Mouse (Mus musculus) 3T3-L1 (cell line): ENCODE measurements around the gene Galnt9.

Experiments used
- DNase-seq: peaks from one replicate; pipeline ENCODE4 v3.0.0-alpha.2; 2015; ENCODE audit warnings: low read depth, low spot score

The Galnt9 gene

DNA sequence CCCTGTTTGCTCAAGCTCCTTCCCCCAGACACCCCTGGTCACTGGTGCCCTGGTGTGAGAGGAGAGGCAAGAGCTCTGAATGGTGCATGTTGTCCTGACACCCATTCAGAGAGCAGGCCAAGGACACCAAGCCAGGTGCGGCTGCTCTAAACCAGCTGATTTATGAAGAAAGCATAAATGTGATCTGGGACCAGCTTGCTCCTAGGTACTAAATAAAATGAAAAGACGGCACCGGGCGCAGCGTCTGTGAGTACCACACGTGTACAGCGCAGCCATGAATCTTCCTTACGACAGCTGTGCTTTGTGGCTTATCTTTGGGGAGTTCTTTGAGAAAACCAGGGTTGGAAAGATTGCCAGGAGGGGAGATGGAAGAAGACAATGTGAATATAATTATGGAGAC is 8.2 kb upstream of the Galnt9 start:
- DNase-seq, result no peak

DNA sequence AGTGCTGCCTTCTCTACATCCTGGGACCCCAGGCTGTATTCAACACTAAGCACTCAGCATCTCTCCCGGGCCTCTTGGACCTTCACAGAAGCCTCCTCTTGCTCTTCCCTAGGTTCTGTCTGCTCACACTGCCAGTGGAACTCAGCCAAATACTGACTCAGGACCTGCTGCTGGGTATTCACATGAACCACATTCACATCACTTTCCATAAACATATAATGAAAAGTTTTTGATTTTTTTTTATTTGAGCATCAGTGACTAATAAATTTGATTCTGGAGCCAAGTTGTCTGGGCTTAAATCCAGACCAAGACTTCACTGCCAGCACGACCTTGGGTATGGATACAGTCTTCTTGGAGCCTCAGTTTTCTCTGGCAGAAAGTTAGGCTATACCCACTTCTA is 3.2 kb upstream of the Galnt9 start:
- DNase-seq, result peak; percentile 99

DNA sequence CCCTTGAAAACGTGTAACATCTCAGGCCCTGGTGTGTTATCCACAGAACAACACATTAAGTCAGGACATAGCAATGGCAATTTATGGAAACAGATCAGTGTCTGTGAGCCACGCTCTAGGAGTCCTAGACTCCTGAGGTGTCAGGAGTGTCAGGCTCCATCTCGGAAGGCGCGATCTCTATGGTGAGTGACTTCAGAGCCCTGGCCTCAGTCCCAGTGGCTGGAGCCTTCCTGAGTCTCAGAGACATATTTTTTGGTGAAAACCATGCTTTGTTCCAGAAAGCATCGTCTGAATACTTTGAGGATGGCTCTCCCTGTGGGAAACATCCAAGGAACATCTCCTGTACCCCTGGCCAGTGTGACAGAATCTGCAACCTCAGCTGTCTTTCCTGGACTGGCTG is 2.7 kb upstream of the Galnt9 start:
- DNase-seq, result peak; percentile 59

GRCm38 (mm10) chr5:110544691-110545069 is 525 bp downstream of the Galnt9 start:
- no peak for DNase-seq

DNA sequence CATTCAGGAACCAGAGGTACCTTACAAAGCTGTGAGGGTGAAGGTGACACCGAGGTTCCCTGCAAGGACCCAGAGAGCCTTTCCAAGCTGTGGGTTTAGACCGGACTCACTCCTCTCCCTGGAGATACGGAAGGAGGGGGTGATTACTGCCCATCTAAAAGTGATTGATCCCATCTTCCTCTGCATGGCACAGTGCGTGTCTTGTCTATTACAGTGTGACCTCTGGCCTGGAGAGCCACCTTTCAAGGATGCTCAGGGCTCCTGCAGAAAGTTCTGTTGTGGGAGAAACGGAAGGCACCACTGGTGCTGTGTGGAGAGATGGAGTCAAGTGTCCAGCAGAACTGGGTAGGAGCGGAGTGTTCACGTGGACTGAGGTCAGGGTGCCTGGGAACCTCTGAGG is 1.2 kb downstream of the Galnt9 start:
- DNase-seq, result no peak

GRCm38 (mm10) chr5:110546136-110546535 is 2.0 kb downstream of the Galnt9 start:
- no peak for DNase-seq

GRCm38 (mm10) chr5:110546726-110547406 is 2.7 kb downstream of the Galnt9 start:
- DNase-seq, result no peak

- no peak for DNase-seq
These were observed 4.3 kb downstream of the Galnt9 start for GRCm38 (mm10) chr5:110548446-110548845.

DNA sequence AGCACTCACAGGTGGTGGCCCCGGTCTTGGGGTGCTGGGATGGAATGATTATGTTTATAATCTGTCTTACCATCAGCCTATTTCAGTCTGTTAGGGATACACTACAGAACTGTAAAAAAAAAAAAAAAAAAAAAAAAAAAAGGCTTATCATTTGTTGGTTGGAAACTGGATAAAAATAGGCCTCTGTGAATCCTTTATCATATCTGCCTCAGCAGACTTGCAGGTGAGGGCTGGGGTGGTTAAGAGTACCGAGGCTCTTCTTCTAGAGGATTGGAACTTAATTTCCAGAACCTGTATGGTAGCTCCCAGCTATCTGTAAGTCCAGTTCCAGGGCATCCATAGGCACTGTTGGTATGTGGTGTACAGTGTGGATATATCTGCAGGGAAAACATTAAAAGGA is 6.0 kb downstream of the Galnt9 start:
- DNase-seq, result no peak

GRCm38 (mm10) chr5:110550841-110551240 is 6.7 kb downstream of the Galnt9 start:
- DNase-seq, result no peak

GRCm38 (mm10) chr5:110552005-110552404 is 7.8 kb downstream of the Galnt9 start:
- DNase-seq, result no peak

GRCm38 (mm10) chr5:110553315-110553714 is 9.2 kb downstream of the Galnt9 start:
- DNase-seq, result no peak

DNA sequence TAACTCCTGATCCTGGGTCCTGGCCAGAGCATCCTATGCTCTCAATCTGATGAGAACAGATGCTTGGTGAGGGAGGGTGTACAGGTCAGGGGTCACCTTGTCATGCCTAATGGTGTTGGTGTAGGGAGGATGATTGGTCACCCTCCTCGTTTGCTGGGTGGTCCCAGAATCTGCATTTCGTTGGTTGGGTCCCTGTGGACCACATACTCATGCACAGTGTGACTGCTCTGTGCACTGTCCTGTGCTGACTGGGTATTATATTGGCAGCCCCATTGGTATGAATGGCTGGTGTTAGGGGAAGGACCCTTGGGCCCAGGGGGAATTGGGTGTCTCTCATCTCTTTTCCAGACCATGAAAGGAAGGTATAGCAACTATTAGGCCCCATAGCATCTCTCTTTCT is 11.0 kb downstream of the Galnt9 start:
- DNase-seq, result no peak

GRCm38 (mm10) chr5:110558368-110558767 is 14.2 kb downstream of the Galnt9 start:
- DNase-seq, result peak; percentile 97

- DNase-seq, result no peak
These were observed 15.5 kb downstream of the Galnt9 start for GRCm38 (mm10) chr5:110559679-110560078.

GRCm38 (mm10) chr5:110562741-110563326 is 18.7 kb downstream of the Galnt9 start:
- DNase-seq, result peak; percentile 71

DNA sequence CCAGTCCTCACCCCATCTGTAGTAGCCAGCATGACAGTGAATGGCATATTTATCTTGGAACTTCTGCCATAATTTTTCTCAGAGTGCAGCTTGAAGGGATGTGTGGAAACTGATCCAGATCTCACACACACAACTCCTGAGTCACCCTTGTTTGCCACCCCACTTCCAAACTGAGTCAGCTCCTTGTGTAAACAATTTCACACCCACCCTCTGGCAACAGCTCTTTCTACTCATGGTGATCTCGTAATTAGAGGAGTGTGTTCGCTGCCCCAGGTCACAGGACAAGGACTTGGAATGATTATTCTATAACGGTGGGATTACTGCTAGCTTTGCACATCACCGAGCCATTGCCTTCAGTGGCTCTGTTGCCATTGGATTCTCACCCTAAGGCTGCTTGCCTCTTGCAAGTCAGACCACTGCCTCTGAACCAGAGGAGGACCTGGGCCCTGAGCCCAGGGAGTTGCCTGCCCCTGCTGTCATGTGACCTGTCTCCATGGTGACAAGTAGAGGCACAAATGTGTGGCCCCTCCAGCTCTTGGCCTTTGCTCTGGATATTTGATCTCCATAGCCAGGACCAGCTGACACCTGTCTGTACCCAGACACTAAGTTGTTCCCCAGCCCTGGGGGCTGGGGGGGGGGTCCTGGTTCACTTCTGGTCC is 21.0 kb downstream of the Galnt9 start:
- DNase-seq, result peak; percentile 96

- no peak for DNase-seq
These were observed 23.4 kb downstream of the Galnt9 start for GRCm38 (mm10) chr5:110567547-110567946.

GRCm38 (mm10) chr5:110574888-110575287 is 30.7 kb downstream of the Galnt9 start:
- no peak for DNase-seq

DNA sequence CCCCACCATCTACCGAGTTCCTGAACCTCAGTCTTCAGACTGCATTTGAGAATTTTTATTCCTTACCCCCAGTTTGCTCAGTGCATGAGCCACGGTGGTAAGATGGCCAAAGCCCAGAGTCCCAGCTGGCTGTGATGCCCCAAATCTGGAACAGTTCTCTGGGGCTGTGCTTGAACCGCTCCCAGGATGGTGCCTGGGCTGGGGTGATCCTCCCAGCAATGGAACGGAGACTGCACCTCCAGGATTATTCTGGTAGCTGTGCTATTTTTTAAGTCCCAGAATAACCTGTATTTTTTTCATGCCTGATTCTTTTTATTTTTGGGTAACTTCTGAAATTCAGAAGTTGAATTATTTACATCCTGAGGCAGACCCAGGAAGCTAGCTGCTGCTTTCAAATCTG is 35.1 kb downstream of the Galnt9 start:
- no peak for DNase-seq

- DNase-seq, result no peak
These were observed 36.5 kb downstream of the Galnt9 start for GRCm38 (mm10) chr5:110580569-110581239.
